Mouse (Mus musculus): Measurements from ENCODE around the gene Memo1. TPM values are rescaled to one million over a fixed set of nuclear protein-coding genes. Genes with fewer than 3 reads are reported as not detected.

Gene Memo1
- total RNA-seq, 2 experiments from 2014 or later = 172 to 197 TPM

- peak; percentile 80 for ATAC-seq (replicated peaks; ENCODE audit: low FRiP score, low TSS enrichment, poor library complexity, severe bottlenecking)
Observed at GRCm38 (mm10) chr17:74179640-74180039, 115.7 kb downstream of the Memo1 start.

GRCm38 (mm10) chr17:74173726-74174125 lies 121.6 kb downstream of the Memo1 start:
- ATAC-seq (replicated peaks; ENCODE audit: low FRiP score, low TSS enrichment, poor library complexity, severe bottlenecking) = no peak

GRCm38 (mm10) chr17:74172834-74173233 lies 122.5 kb downstream of the Memo1 start:
- no peak for ATAC-seq (replicated peaks; ENCODE audit: low FRiP score, low TSS enrichment, poor library complexity, severe bottlenecking)

GRCm38 (mm10) chr17:74159443-74159894 lies 135.9 kb downstream of the Memo1 start:
- peak; percentile 100 for ATAC-seq (replicated peaks; ENCODE audit: low FRiP score, low TSS enrichment, poor library complexity, severe bottlenecking)

GRCm38 (mm10) chr17:74158161-74158560 lies 137.2 kb downstream of the Memo1 start:
- no peak for ATAC-seq (replicated peaks; ENCODE audit: low FRiP score, low TSS enrichment, poor library complexity, severe bottlenecking)

Other genes with a start within 250 kb of the Memo1 start
- gene Srd5a2, start 247.6 kb downstream of the Memo1 start, total RNA-seq (2014; fragmentation: Nextera tagmentation) = not detected in 2 replicates
- not detected in 2 replicates for gene Srd5a2, start 247.6 kb downstream of the Memo1 start, total RNA-seq (2017)
- gene Dpy30, start 28.4 kb upstream of the Memo1 start, total RNA-seq (2014; fragmentation: Nextera tagmentation) = 233 and 253 TPM in 2 replicates
- 114 and 178 TPM in 2 replicates for gene Dpy30, start 28.4 kb upstream of the Memo1 start, total RNA-seq (2017)
- 19.1 and 34.5 TPM in 2 replicates for gene Spast, start 43.5 kb upstream of the Memo1 start, total RNA-seq (2014; fragmentation: Nextera tagmentation)
- 47.7 and 63.5 TPM in 2 replicates for gene Spast, start 43.5 kb upstream of the Memo1 start, total RNA-seq (2017)
- gene Slc30a6, start 100.1 kb upstream of the Memo1 start, total RNA-seq (2014; fragmentation: Nextera tagmentation) = 17.4 and 18.1 TPM in 2 replicates
- 8.9 and 12.4 TPM in 2 replicates for gene Slc30a6, start 100.1 kb upstream of the Memo1 start, total RNA-seq (2017)
- 0.11 and 0.30 TPM in 2 replicates for gene Nlrc4, start 163.6 kb upstream of the Memo1 start, total RNA-seq (2014; fragmentation: Nextera tagmentation)
- gene Nlrc4, start 163.6 kb upstream of the Memo1 start, total RNA-seq (2017) = 0.42 and 1.4 TPM in 2 replicates
- 21.2 and 32.3 TPM in 2 replicates for gene Yipf4, start 194.0 kb upstream of the Memo1 start, total RNA-seq (2014; fragmentation: Nextera tagmentation)
- 34.1 and 56.6 TPM in 2 replicates for gene Yipf4, start 194.0 kb upstream of the Memo1 start, total RNA-seq (2017)
- 147 and 149 TPM in 2 replicates for gene Birc6, start 232.8 kb upstream of the Memo1 start, total RNA-seq (2014; fragmentation: Nextera tagmentation)
- gene Birc6, start 232.8 kb upstream of the Memo1 start, total RNA-seq (2017) = 159 and 167 TPM in 2 replicates